Mouse (Mus musculus) embryonic facial prominence, embryonic 10.5 days (tissue): ENCODE results near the gene Atp11a. TPM values are rescaled to one million over a fixed set of nuclear protein-coding genes. Genes with fewer than 3 reads are reported as not detected.

ENCODE experiments used
- DNase-seq: peaks from one replicate; pipeline ENCODE4 v3.0.0-alpha.2; 2017; ENCODE audit warnings: low spot score
- H3K27ac ChIP-seq: fragments of 300-500 bp; sonication (generic); replicated peaks from 2 replicates; pipeline ENCODE4 v1.5.1; 2016; ENCODE audit warnings: mild to moderate bottlenecking
- H3K27me3 ChIP-seq: fragments of 300-500 bp; sonication (generic); replicated peaks from 2 replicates; pipeline ENCODE4 v1.6.1; 2016; ENCODE audit warnings: low read depth, mild to moderate bottlenecking; ENCODE audit not compliant: poor library complexity, severe bottlenecking
- H3K36me3 ChIP-seq: fragments of 300-500 bp; sonication (generic); replicated peaks from 2 replicates; pipeline ENCODE4 v1.6.1; 2016; ENCODE audit warnings: mild to moderate bottlenecking, moderate library complexity
- H3K4me1 ChIP-seq: fragments of 300-500 bp; sonication (generic); 2 replicates; pipeline ENCODE4 v1.6.1; 2016
- H3K4me3 ChIP-seq: fragments of 300-500 bp; sonication (generic); 2 replicates; pipeline ENCODE4 v1.5.1; 2016; ENCODE audit warnings: mild to moderate bottlenecking, moderate library complexity
- H3K9me3 ChIP-seq: fragments of 300-500 bp; sonication (generic); 2 replicates; pipeline ENCODE4 v1.6.1; 2016; ENCODE audit warnings: mild to moderate bottlenecking
- WGBS: fragments of 180-500 bp; shearing (Covaris S2); methylation state at CpG from one replicate; pipeline ENCODE4 v1.1.7; 2016; 5-methylcytosine and 5-hydroxymethylcytosine counted together
- polyA plus RNA-seq: library from polyadenylated mRNA; unstranded; fragments of >200 nt; fragmentation: Nextera tagmentation; extraction: Ambion mirVana; gene quantifications from 2 replicates; pipeline ENCODE4 v1.2.1, GENCODE M21; 2016

Atp11a gene
- polyA plus RNA-seq, 1 experiment from 2014 or later: 9.8 TPM

DNA sequence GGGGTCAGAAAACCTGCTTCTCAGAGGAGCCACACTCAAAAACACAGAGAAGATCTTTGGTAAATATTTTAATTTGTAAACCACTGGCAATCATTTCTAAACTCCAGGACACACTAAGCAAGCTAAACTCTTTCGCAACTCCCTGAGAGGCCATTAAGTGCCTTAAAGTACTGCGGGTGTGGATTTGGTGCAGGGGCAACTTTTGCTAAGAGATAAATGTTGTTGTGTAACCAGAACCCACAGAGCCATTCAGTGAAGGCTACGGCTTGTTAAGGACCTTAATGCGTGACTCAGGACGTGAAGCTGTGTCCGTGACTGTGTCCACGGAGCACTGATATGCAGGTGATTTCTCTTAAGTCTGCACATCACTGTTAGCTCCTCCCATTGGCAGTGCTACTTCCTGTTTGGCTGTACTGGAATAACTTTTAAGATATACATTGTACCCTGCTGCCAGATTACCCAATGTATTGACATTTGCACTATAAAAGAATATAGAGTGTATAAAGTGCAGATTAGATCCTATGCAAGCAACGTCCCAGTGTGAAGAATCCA lies 68.9 kb downstream of the Atp11a start:
- Histone ChIP-seq H3K9me3 (no peaks in the 10 kb centered on the region), H3K27ac (no peak overlapping the region), H3K4me3 (no peak overlapping the region), H3K36me3 (peaks cover 84% of the 10 kb centered on the region), H3K27me3 (no peaks in the 10 kb centered on the region), H3K4me1 (peaks cover 11% of the 10 kb centered on the region; the same call in 1 of the 2 replicates)
- DNase-seq: no peak
- 86% methylated on average over 8 of the region's 8 CpGs for WGBS

DNA sequence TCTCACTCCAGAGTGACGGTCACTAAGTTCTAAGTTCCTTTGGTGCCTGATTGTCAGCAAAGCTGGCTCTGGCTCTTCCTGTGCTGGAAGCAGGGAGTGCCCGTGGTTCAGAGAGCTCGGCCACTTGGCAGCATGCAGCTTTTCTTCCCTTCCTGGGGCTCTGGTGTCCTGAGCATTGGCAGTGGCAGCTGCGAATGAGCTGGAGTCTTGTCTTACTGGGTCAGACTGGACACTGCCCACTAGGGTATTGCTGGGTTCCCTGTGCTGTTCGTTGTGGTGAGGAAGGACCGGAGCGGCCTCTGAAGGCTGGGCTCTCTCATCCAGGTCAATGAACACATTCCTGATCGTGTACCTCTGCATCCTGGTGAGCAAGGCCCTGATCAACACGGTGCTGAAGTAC lies 70.3 kb downstream of the Atp11a start:
- Histone ChIP-seq H3K4me1 (peaks cover 16% of the 10 kb centered on the region), H3K27ac (no peak overlapping the region), H3K36me3 (peaks cover 85% of the 10 kb centered on the region), H3K27me3 (no peaks in the 10 kb centered on the region), H3K9me3 (no peaks in the 10 kb centered on the region), H3K4me3 (no peak overlapping the region)
- 90% methylated on average over 9 of the region's 9 CpGs for WGBS
- DNase-seq: no peak

DNA sequence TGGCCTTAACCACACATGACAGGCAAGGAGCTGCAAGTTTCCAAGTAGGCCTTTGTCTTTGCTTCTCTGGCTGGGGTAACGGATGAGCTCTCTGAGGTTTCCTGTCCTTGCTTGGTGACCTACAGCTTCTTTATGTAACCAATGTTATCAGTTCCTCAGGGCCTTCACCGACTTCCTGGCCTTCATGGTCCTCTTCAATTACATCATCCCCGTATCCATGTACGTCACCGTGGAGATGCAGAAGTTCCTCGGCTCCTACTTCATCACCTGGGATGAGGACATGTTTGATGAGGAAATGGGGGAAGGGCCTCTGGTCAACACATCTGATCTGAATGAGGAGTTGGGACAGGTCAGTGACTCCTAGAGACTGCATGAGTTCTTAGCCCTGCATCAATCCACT lies 71.5 kb downstream of the Atp11a start:
- WGBS: 89% methylated on average over 6 of the region's 6 CpGs
- no peak overlapping the region for H3K27ac ChIP-seq
- H3K4me1 ChIP-seq: peaks cover 23% of the 10 kb centered on the region
- no peak overlapping the region for H3K4me3 ChIP-seq
- H3K9me3 ChIP-seq: no peaks in the 10 kb centered on the region
- no peaks in the 10 kb centered on the region for H3K27me3 ChIP-seq
- peaks cover 84% of the 10 kb centered on the region for H3K36me3 ChIP-seq
- DNase-seq: no peak

DNA sequence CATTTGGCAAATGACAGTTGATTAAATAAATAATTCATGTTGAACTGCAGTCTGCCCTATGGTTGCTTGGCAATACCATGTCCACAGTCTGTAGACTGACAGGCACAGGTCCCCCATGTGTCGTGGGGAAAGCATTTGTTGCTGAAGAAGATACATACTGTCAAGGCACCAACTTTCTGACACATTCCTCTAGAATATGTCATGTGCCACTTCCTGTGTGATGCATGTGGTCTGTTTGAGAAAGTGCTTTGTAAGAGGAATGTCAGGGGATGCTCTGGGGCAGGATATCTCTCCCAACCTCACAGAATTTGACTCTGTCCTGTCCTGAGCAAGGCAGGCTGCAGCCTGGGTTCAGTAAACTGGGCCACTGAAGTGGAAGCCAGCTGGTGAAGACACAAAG lies 72.6 kb downstream of the Atp11a start:
- H3K9me3 ChIP-seq: no peaks in the 10 kb centered on the region
- no peak for DNase-seq
- H3K36me3 ChIP-seq: peaks cover 86% of the 10 kb centered on the region
- peaks cover 23% of the 10 kb centered on the region for H3K4me1 ChIP-seq
- H3K4me3 ChIP-seq: no peak overlapping the region
- H3K27ac ChIP-seq: no peak overlapping the region
- H3K27me3 ChIP-seq: no peaks in the 10 kb centered on the region
- 74% methylated on average over 1 of the region's 1 CpGs for WGBS

DNA sequence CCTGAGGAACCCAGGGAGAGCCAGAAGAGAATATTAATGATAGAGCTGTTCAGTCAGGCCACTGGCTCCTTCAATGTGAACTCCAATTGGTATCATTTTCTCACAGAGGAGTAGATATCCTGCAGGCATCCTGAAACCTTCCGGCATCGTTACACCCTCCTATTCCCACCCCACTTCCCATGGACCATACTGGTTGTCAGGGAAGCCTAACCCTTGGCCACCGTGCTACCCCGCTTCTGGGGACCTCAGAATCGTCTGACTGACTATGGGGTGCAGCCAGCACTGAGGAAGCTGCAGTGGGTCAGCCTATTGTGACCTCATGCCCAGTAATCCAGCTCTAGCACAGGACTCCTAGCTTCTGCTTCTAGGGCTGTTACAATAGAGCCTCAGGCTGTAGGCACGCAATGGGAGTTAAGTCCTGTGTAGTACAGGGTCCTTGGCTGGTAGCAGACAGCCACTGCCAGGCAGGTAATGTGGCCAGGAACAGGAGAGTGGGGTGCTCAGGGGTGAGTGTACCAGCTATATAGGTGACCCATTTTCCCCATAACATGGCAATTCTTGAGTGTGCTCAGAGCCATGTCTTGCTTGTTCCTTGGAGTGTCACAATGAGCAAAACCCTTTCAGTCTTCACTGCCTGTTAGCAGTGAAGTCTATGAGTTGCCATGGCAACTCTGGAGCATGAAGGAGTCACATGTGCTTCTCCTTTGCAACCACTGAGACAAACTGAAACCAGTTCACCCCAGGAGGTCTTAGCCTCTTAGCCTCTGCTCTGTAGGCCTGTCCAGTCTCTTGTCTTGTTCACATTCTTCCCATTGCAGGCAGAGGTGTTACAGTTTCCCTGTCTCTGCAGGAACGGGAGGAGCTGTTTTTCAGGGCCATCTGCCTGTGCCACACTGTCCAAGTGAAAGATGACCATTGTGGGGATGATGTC lies 75.1 kb downstream of the Atp11a start:
- Histone ChIP-seq H3K4me3 (no peak overlapping the region), H3K27me3 (no peaks in the 10 kb centered on the region), H3K27ac (no peak overlapping the region), H3K4me1 (peaks cover 21% of the 10 kb centered on the region), H3K9me3 (no peaks in the 10 kb centered on the region), H3K36me3 (peaks cover 93% of the 10 kb centered on the region)
- no peak for DNase-seq
- 77% methylated on average over 7 of the region's 7 CpGs for WGBS

DNA sequence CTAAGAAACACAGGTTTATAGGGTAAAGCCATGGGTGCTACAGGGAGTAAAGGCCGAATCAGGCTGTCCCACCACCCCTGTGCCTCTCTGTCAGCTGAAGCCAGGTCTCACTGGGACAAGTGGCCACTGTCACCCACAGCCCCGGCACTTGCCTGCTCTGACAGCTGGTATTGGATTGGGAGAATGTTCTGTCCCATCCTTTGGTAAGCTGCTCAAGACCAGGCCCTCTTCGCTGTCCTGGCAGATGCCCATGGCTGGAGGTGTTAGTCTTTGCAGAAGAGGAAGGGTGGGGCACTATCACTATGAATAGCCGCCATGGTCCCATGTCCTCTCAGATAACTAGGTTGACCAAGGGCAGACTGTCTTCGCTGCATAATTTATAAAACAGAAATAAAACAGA lies 76.8 kb downstream of the Atp11a start:
- Histone ChIP-seq H3K36me3 (peaks cover 91% of the 10 kb centered on the region), H3K27me3 (no peaks in the 10 kb centered on the region), H3K4me1 (peaks cover 21% of the 10 kb centered on the region), H3K27ac (no peak overlapping the region), H3K9me3 (no peaks in the 10 kb centered on the region), H3K4me3 (no peak overlapping the region)
- 91% methylated on average over 5 of the region's 5 CpGs for WGBS
- DNase-seq: no peak

DNA sequence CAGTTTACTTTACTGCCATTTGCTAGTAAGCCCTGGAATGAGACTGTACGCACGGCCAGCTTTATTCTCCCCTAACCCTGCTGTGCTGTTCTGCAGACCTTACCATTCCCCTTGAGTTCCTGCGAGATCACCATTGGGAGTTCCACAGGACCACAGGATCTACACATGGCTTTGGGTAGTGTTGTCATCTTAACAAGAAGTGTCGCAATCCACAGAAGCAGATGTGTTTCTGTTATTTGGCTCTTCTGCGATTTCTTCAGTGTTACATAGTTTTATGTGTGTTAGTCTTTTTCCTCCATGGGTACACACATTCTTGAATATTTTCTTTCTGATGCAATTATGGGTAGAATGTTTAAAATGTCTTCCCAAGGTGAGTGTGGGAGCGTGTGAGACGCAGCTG lies 84.0 kb downstream of the Atp11a start:
- Histone ChIP-seq H3K4me1 (no peaks in the 10 kb centered on the region), H3K27me3 (no peaks in the 10 kb centered on the region), H3K9me3 (no peaks in the 10 kb centered on the region), H3K27ac (no peak overlapping the region), H3K4me3 (no peak overlapping the region), H3K36me3 (peaks cover 79% of the 10 kb centered on the region)
- DNase-seq: no peak
- 90% methylated on average over 7 of the region's 7 CpGs for WGBS

DNA sequence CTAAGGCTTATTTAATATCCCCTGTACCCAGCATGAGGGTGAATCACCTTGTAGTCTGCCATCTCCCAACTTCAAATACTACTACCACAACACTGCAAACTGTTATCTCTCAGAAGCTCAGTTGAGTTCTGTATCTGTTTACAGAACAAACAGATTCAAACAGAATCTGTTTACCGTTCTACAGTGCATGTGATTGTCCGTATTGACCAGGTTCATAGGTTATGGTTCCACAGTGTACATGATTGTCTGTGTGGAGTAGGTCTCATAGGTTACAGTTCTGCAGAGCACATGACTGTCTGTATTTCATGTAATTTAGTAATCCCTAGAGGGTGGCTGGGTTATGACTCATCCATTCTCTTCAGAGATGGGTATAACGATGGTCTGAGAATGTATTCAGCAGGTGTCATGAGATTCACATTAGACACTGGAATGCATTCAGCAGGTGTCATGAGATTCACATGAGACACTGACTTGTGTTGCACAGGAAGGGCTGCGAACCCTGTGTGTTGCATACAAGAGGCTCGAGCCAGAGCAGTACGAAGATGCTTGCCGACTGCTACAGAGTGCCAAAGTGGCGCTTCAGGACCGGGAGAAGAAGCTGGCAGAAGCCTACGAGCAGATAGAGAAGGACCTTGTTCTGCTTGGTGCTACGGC lies 85.7 kb downstream of the Atp11a start:
- Histone ChIP-seq H3K4me1 (no peaks in the 10 kb centered on the region), H3K9me3 (no peaks in the 10 kb centered on the region), H3K27me3 (no peaks in the 10 kb centered on the region), H3K4me3 (no peak overlapping the region), H3K27ac (no peak overlapping the region; the same call in 1 of the 2 replicates), H3K36me3 (peaks cover 76% of the 10 kb centered on the region)
- 91% methylated on average over 11 of the region's 11 CpGs for WGBS
- DNase-seq: no peak

DNA sequence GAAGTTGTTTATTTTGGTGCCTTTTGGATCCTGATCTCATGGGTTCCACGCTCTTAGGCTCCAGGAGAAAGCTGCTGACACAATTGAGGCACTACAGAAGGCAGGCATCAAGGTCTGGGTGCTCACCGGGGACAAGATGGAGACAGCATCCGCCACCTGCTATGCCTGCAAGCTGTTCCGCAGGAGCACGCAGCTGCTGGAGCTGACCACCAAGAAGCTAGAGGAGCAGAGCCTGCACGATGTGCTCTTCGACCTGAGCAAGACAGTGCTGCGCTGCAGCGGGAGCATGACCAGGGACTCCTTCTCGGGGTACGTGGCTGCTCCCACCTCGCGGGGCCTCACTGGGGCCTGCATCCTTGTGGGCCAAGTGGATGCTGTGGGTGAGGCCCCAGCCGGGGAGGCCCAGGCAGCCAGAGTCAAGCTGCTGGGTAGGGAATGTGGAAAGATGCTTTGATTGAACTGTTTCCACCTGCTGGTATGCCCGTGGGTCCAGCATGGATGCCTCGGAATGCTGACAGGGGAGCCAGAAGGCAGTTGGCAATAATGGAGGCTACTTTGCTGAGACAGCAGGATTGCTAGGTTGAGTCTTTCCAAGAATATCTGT lies 87.6 kb downstream of the Atp11a start:
- H3K4me3 ChIP-seq: no peak overlapping the region
- H3K4me1 ChIP-seq: no peaks in the 10 kb centered on the region
- no peak overlapping the region for H3K27ac ChIP-seq
- no peaks in the 10 kb centered on the region for H3K27me3 ChIP-seq
- 93% methylated on average over 16 of the region's 16 CpGs for WGBS
- DNase-seq: no peak
- no peaks in the 10 kb centered on the region for H3K9me3 ChIP-seq
- peaks cover 76% of the 10 kb centered on the region for H3K36me3 ChIP-seq

DNA sequence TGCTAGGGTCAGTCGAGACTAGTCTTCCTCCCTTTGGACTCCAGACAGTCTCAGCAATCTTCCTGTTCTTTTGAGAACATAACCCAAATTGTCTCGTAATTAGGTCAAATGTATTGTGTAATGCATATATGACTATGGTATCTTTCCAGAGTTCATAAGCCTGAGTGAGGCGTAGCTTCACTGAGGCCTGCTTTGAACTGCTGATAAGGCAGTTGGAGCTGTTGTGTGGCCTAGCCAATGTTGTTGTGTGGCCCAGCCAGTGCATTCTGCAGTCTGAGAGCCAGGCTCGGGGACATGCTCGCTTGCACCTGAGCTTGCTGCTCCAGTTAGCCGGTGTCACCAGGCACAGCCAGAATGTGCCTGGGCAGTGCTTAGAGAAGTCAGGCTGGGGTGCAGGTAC lies 89.6 kb downstream of the Atp11a start:
- peaks cover 90% of the 10 kb centered on the region for H3K36me3 ChIP-seq
- no peak overlapping the region for H3K27ac ChIP-seq
- 92% methylated on average over 6 of the region's 6 CpGs for WGBS
- H3K4me3 ChIP-seq: no peak overlapping the region
- H3K27me3 ChIP-seq: no peaks in the 10 kb centered on the region
- DNase-seq: no peak
- no peaks in the 10 kb centered on the region for H3K9me3 ChIP-seq
- H3K4me1 ChIP-seq: no peaks in the 10 kb centered on the region

DNA sequence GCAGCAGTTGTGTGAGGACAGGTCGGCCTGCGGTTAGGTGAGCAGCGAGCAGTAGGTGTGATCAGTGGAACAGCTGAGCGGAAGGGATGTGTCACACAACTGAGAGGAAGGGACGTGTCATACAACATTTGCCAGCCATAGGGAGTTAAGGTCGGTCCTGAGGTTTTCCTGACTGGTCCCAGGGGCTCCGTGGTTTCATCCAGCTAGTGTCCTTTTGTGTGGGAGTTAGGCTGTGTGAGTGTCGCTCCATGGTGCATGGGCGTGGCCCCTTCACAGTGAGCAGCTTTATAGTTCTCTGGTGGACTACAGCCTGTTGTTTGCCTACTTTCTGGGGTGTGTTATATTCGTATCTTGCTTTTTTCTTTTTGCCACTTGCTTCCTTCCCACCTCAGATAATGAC lies 94.4 kb downstream of the Atp11a start:
- H3K4me3 ChIP-seq: no peak overlapping the region
- H3K36me3 ChIP-seq: peaks cover 66% of the 10 kb centered on the region
- H3K4me1 ChIP-seq: no peaks in the 10 kb centered on the region; the same call in 1 of the 2 replicates
- 89% methylated on average over 10 of the region's 10 CpGs for WGBS
- DNase-seq: no peak
- no peaks in the 10 kb centered on the region for H3K27me3 ChIP-seq
- no peaks in the 10 kb centered on the region for H3K9me3 ChIP-seq
- H3K27ac ChIP-seq: no peak overlapping the region

DNA sequence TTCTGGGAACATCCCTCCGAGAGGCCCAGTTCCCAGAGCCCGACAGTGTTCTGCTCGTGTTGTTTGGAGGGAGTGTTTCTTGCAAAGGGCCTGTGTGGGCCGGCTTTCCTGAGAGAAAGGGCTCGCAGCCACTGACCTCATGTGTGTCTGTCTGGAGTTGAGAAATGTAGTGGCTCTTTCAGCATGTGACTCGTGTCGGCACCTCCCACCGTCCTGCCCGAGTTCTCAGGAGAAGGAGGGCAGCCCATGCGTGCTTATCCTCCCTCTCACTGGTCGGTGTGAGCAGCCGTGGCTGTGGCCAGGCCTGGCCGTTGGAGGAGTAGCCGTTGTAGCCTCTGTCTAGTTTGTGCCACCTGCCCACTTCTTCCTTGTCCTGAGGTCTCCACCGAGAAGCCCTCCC lies 99.2 kb downstream of the Atp11a start:
- no peak overlapping the region for H3K27ac ChIP-seq
- peaks cover 59% of the 10 kb centered on the region for H3K36me3 ChIP-seq
- peaks cover 7% of the 10 kb centered on the region for H3K4me1 ChIP-seq
- WGBS: 81% methylated on average over 15 of the region's 15 CpGs
- no peak for DNase-seq
- H3K27me3 ChIP-seq: no peaks in the 10 kb centered on the region
- no peaks in the 10 kb centered on the region for H3K9me3 ChIP-seq
- H3K4me3 ChIP-seq: no peak overlapping the region
